Mouse (Mus musculus): ENCODE results near the gene Fam129b.

- no peak for TF ChIP-seq CTCF (IDR thresholded peaks at IDR 0.05 in 2 of 3, conservative IDR thresholded peaks at IDR 0.05 in 1 of 3; ENCODE audit: control insufficient read depth in 1 of 3, insufficient read depth in 1 of 3, low read depth in 2 of 3, low read length in 3 of 3, poor library complexity in 1 of 3, severe bottlenecking in 1 of 3)
- TF ChIP-seq POLR2A (IDR thresholded peaks at IDR 0.05; ENCODE audit: control insufficient read depth in 1 of 2, insufficient read depth in 1 of 2, low read depth in 1 of 2, low read length in 2 of 2, poor library complexity in 1 of 2) = no peak
- no peak for TF ChIP-seq CHD1 (IDR thresholded peaks at IDR 0.05; ENCODE audit: low read depth, low read length)
- no peak for TF ChIP-seq CHD2 (IDR thresholded peaks at IDR 0.05; ENCODE audit: low read length)
- TF ChIP-seq RAD21 (IDR thresholded peaks at IDR 0.05; ENCODE audit: low read depth, low read length) = no peak
- TF ChIP-seq GATA1 (IDR thresholded peaks at IDR 0.05; ENCODE audit: low read depth, low read length) = no peak
- no peak for TF ChIP-seq POLR2AphosphoS2 (IDR thresholded peaks at IDR 0.05; ENCODE audit: low read length)
- TF ChIP-seq TAL1 (IDR thresholded peaks at IDR 0.05; ENCODE audit: low read length) = no peak
Measured at GRCm38 (mm10) chr2:32907442-32907841, 31.5 kb downstream of the Fam129b start.
